Mouse (Mus musculus) frontal cortex, adult (tissue): ENCODE data around the gene Olfr171.
"Not testable (repeated sequence)": the region's sequence is repeated elsewhere in the genome, so short reads cannot be mapped to it uniquely, and the experiment has no call there.

Experiments
- ATAC-seq: cut with Nextera tagmentation; 2 replicates; pipeline ENCODE4 v1.9.2; 2017; ENCODE audit warnings: mild to moderate bottlenecking, moderate library complexity, mixed read lengths; ENCODE audit not compliant: low TSS enrichment

Olfr171 gene

DNA sequence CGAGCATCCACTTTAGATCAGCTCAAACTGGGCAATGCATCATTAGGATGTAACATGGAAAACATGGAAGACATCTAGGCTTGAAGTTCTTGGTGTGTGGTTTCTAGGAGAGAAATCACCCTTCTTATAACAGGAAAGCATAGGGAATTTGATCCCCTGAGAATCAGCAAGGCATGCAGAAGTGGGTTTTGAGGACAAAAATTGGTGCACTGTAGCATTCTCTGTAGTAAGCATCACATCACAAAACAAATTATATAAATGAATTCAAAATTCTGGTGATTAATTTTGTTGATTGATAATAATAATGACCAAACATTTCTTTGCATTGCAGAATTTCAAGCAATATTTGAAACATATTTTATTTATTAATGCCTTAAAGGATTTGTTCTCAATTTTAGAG, at the start of gene Olfr171:
Gene Olfr171, minus strand, starts transcription at position 101 of the 400 bp plus-strand sequence.
- no peak for ATAC-seq

DNA sequence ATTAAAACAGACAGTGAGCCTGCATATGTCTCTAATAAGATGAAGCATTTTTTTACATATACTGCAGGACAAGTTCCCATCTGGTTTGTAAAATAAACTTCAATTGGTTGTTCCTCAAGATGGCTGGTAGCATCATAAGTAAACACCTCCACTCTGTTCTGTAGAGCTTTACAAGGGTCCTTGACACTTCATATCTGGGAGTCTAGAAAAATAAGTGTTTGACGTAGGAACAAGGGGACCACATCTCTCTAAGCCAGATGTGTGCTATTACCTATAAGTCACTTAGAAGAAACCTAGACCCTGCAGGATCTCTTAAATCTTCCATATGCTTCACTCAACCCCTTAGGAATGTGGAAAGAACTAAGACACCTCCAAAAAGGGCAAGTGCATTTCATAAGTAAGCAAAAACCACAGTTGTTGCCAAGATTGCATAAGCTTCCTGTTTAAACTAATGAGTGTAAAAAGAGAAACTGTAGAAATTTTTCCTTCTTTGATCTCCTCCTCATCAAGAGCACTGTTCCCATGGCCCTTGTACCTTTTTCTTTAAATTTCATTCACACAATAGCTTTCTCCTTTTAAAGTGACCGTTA, 41.1 kb upstream of the Olfr171 start:
- ATAC-seq = no peak

DNA sequence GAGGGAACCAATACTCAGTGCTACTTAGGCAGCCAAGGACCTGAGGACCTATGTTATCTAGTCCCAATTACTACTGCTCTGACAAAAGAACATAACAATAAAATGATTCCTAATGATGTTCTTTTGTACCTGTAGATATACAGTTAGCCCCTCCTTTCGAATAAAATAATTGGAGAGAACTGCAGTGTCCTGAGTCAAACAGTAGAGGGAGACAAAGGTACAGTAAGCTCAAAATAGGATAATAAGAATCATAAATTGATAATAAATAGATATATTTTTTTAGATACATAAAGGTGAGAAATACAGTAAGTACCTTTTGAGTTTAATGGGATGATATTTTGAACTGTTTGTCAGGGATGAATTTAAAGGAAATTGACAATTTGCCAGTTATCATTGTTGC, 36.6 kb upstream of the Olfr171 start:
- ATAC-seq = no peak

DNA sequence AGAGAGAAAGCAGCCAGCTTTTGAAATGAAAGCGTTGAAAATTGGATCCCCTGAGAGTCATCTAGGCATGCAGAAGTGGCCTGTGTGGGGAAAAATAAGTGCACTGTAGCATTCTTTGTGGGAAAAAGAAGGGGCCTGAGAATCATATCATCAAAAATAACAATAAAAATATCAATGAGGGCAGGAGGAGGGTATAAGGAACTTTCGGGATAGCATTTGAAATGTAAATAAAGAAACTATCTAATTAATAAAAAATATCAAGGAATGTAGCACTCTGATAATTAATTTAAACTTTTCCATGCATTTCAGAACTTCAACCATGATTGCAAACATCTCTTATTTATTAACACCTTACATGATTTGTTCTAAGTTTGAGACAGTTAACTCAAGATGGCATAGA, 17.9 kb downstream of the Olfr171 start, which contains the start of gene Olfr170:
Gene Olfr170, minus strand, starts transcription at position 101 of the 400 bp plus-strand sequence.
- not testable (repeated sequence) for ATAC-seq

DNA sequence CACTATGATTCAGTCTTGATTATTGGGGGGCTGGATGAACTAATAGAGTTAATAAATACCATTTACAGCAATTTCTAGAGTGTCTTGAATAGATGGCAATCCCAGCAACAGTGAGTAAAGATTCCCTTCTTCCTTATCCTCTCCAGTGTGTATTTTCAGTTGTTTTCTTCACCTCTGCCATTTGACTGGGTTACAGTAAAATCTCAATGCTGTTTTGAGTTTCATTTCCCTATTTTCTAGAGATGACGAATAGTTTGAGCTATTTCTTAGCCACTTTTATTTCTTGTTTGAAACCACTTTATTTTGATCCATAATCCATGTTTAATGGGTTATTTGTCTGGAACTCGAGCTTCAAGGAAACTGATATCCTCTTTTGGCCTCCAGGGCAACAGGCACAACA, 26.6 kb downstream of the Olfr171 start:
- ATAC-seq = no peak
